Comparison of ENCODE assay signal across 4 mouse cellular contexts in genomic region chr1:156402491-156402890, GRCm38 (mm10).
"Had no signal": no experiment of that assay in that cellular context is flagged by ENCODE, and none has a peak within 500 bp of the region (broad histone marks: within the 10 kb centered on the region; RNA-seq: fewer than 3 reads in every experiment).

No protein-coding gene starts in this region.

- DNase-seq: lung, embryonic 14.5 days; lung, postnatal 10 days; right cerebral cortex, adult 18-20 months; right cerebral cortex, postnatal 25 days had no signal
